Mouse (Mus musculus): ENCODE data around the gene Bbx. TPM values are rescaled to one million over a fixed set of nuclear protein-coding genes. Genes with fewer than 3 reads are reported as not detected.

Gene Bbx
- polyA plus RNA-seq, 1 experiment from 2014 or later = 28.5 TPM

- WGBS = 60% methylated on average over 5 of the region's 5 CpGs
Observed at GRCm38 (mm10) chr16:50366556-50366955, 65.6 kb downstream of the Bbx start.

GRCm38 (mm10) chr16:50364189-50365059 is 67.8 kb downstream of the Bbx start:
- Histone ChIP-seq H3K9ac (ENCODE audit: low read depth, low read length) (peak overlapping the region; percentile 58), H3K27ac (replicated peaks; ENCODE audit: low read depth, low read length) (peak overlapping the region; percentile 50), H3K27me3 (replicated peaks; ENCODE audit: control insufficient read depth, insufficient read depth, low read length) (no peaks in the 10 kb centered on the region), H3K4me1 (ENCODE audit: control insufficient read depth, insufficient read depth, low read length) (no peaks in the 10 kb centered on the region), H3K4me3 (ENCODE audit: low read depth, low read length) (peak overlapping the region; percentile 36), H3K36me3 (ENCODE audit: control insufficient read depth, insufficient read depth, low read length) (no peaks in the 10 kb centered on the region), H3K4me2 (ENCODE audit: low read depth, low read length) (peak overlapping the region; percentile 46), H3K9me3 (ENCODE audit: control insufficient read depth, low read length) (no peaks in the 10 kb centered on the region)
- 12% methylated on average over 11 of the region's 11 CpGs for WGBS
- peak; percentile 80 for DNase-seq (ENCODE audit: low spot score)
- ATAC-seq (ENCODE audit: low read depth) = peak; percentile 96

More at GRCm38 (mm10) chr16:50366556-50366955, 65.6 kb downstream of the Bbx start:
- Histone ChIP-seq H3K4me1 (ENCODE audit: control insufficient read depth, insufficient read depth, low read length) (no peaks in the 10 kb centered on the region), H3K9me3 (ENCODE audit: control insufficient read depth, low read length) (no peaks in the 10 kb centered on the region), H3K27me3 (replicated peaks; ENCODE audit: control insufficient read depth, insufficient read depth, low read length) (no peaks in the 10 kb centered on the region), H3K4me2 (ENCODE audit: low read depth, low read length) (no peak overlapping the region), H3K9ac (ENCODE audit: low read depth, low read length) (no peak overlapping the region), H3K4me3 (ENCODE audit: low read depth, low read length) (no peak overlapping the region), H3K36me3 (ENCODE audit: control insufficient read depth, insufficient read depth, low read length) (no peaks in the 10 kb centered on the region), H3K27ac (replicated peaks; ENCODE audit: low read depth, low read length) (no peak overlapping the region)
- no peak for ATAC-seq (ENCODE audit: low read depth)
- no peak for DNase-seq (ENCODE audit: low spot score)

GRCm38 (mm10) chr16:50363443-50364188 is 68.6 kb downstream of the Bbx start:
- no peaks in the 10 kb centered on the region for H3K36me3 ChIP-seq (ENCODE audit: control insufficient read depth, insufficient read depth, low read length)
- H3K4me2 ChIP-seq (ENCODE audit: low read depth, low read length) = peak overlapping the region; percentile 46
- H3K27me3 ChIP-seq (replicated peaks; ENCODE audit: control insufficient read depth, insufficient read depth, low read length) = no peaks in the 10 kb centered on the region
- 53% methylated on average over 17 of the region's 17 CpGs for WGBS
- peak overlapping the region; percentile 50 for H3K27ac ChIP-seq (replicated peaks; ENCODE audit: low read depth, low read length)
- DNase-seq (ENCODE audit: low spot score) (no peak), ATAC-seq (ENCODE audit: low read depth) (0 out of 2 replicates have a peak, but pooled peaks have one; percentile 54)
- no peaks in the 10 kb centered on the region for H3K9me3 ChIP-seq (ENCODE audit: control insufficient read depth, low read length)
- peak overlapping the region; percentile 36 for H3K4me3 ChIP-seq (ENCODE audit: low read depth, low read length)
- H3K4me1 ChIP-seq (ENCODE audit: control insufficient read depth, insufficient read depth, low read length) = no peaks in the 10 kb centered on the region
- peak overlapping the region; percentile 58 for H3K9ac ChIP-seq (ENCODE audit: low read depth, low read length)

DNA sequence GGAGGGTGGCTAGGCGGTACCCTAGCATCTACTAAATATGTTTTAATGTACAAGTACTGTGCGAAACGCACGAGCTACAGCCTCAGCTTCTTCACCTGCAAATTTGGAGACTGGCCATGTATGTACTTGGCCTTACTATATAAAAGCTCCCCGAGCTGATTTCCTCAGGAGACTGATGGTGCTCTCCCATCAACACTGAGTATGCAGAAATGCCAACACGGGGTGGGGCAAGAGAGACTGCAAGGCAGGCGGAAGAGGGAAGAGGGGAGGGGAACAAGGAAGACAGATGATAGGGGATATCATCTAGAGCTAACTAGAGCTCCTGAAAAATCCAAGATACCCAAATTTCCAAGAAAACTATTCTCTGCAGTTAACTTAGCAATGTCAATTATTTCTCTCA is 71.6 kb downstream of the Bbx start:
- Histone ChIP-seq H3K9ac (ENCODE audit: low read depth, low read length) (no peak overlapping the region), H3K4me3 (ENCODE audit: low read depth, low read length) (no peak overlapping the region), H3K4me1 (ENCODE audit: control insufficient read depth, insufficient read depth, low read length) (no peaks in the 10 kb centered on the region), H3K27me3 (replicated peaks; ENCODE audit: control insufficient read depth, insufficient read depth, low read length) (no peaks in the 10 kb centered on the region), H3K27ac (replicated peaks; ENCODE audit: low read depth, low read length) (no peak overlapping the region), H3K36me3 (ENCODE audit: control insufficient read depth, insufficient read depth, low read length) (peaks cover 3% of the 10 kb centered on the region; the same call in 1 of the 2 replicates), H3K9me3 (ENCODE audit: control insufficient read depth, low read length) (no peaks in the 10 kb centered on the region), H3K4me2 (ENCODE audit: low read depth, low read length) (no peak overlapping the region)
- ATAC-seq (ENCODE audit: low read depth) (no peak), DNase-seq (ENCODE audit: low spot score) (no peak)
- 83% methylated on average over 7 of the region's 7 CpGs for WGBS

DNA sequence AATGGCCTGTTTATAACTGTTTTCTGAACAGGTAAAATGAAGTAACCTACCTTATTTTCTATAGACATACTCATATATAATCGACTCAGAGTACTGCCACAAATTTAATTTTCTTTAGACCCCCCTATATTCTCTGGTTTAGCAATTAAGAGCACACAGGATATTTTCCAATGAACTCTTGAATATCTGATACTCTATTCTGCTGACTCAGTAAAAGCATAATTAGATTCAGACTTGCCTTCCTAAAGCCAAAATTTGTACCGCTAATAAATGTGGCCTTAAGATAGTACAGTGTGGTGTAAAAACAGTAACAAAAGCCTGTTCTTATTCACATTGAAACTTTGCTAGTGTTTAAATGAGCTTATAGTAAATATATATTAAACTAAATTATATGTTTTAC is 102.5 kb downstream of the Bbx start:
- DNase-seq (ENCODE audit: low spot score) (no peak), ATAC-seq (ENCODE audit: low read depth) (no peak)
- Histone ChIP-seq H3K9ac (ENCODE audit: low read depth, low read length) (no peak overlapping the region), H3K27me3 (replicated peaks; ENCODE audit: control insufficient read depth, insufficient read depth, low read length) (no peaks in the 10 kb centered on the region), H3K4me1 (ENCODE audit: control insufficient read depth, insufficient read depth, low read length) (no peaks in the 10 kb centered on the region), H3K27ac (replicated peaks; ENCODE audit: low read depth, low read length) (no peak overlapping the region), H3K36me3 (ENCODE audit: control insufficient read depth, insufficient read depth, low read length) (no peaks in the 10 kb centered on the region), H3K9me3 (ENCODE audit: control insufficient read depth, low read length) (no peaks in the 10 kb centered on the region), H3K4me3 (ENCODE audit: low read depth, low read length) (no peak overlapping the region), H3K4me2 (ENCODE audit: low read depth, low read length) (no peak overlapping the region)
- WGBS = 69% methylated on average over 2 of the region's 2 CpGs

DNA sequence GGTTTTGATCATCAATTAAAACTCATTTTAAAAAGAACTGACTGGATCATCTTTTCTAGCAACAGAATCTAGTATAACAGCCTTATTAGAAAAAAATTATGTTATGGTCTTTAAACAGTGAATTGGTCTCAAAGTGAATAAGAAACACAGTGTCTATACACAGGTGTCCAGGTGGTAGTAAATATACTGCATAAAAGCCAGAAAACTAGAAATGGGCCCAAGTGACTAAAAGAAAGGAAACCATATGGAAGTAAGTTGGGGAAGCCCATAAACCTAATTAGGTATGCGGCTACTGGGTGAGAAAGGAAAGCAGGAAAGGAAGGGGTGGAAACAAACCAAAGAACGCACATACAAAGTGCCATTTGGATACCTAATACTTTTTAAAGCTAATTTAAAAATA is 107.4 kb downstream of the Bbx start:
- no peak for DNase-seq (ENCODE audit: low spot score)

DNA sequence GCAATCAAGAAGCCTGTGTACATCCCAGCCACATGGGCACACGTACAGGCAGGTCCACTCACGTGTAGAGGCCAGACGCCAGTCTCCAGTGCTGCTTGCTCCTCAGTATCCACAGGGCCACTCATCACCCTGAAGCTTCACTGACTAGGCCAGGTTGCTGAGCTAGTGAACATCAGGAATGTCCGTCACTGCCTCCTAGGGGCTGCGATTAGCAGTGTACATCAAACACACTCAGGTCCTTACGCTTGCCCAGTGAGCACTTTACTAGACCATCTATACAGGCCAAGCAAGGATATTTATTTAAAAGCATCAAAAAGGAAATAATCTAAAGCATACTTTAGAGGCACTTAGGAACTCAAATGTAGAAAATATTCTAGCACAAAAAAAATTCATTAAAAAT is 107.9 kb downstream of the Bbx start:
- Histone ChIP-seq H3K4me2 (ENCODE audit: low read depth, low read length) (no peak overlapping the region), H3K4me3 (ENCODE audit: low read depth, low read length) (no peak overlapping the region), H3K9ac (ENCODE audit: low read depth, low read length) (no peak overlapping the region), H3K27ac (replicated peaks; ENCODE audit: low read depth, low read length) (no peak overlapping the region), H3K36me3 (ENCODE audit: control insufficient read depth, insufficient read depth, low read length) (no peaks in the 10 kb centered on the region), H3K4me1 (ENCODE audit: control insufficient read depth, insufficient read depth, low read length) (no peaks in the 10 kb centered on the region), H3K27me3 (replicated peaks; ENCODE audit: control insufficient read depth, insufficient read depth, low read length) (no peaks in the 10 kb centered on the region), H3K9me3 (ENCODE audit: control insufficient read depth, low read length) (no peaks in the 10 kb centered on the region)
- WGBS = 84% methylated on average over 6 of the region's 6 CpGs
- ATAC-seq (ENCODE audit: low read depth) (no peak), DNase-seq (ENCODE audit: low spot score) (no peak)

More for the DNA sequence above, 107.4 kb downstream of the Bbx start:
- Histone ChIP-seq H3K4me1 (ENCODE audit: control insufficient read depth, insufficient read depth, low read length) (no peaks in the 10 kb centered on the region), H3K27ac (replicated peaks; ENCODE audit: low read depth, low read length) (no peak overlapping the region), H3K4me3 (ENCODE audit: low read depth, low read length) (no peak overlapping the region), H3K9me3 (ENCODE audit: control insufficient read depth, low read length) (no peaks in the 10 kb centered on the region), H3K27me3 (replicated peaks; ENCODE audit: control insufficient read depth, insufficient read depth, low read length) (no peaks in the 10 kb centered on the region), H3K9ac (ENCODE audit: low read depth, low read length) (no peak overlapping the region), H3K36me3 (ENCODE audit: control insufficient read depth, insufficient read depth, low read length) (no peaks in the 10 kb centered on the region), H3K4me2 (ENCODE audit: low read depth, low read length) (no peak overlapping the region)
- no peak for ATAC-seq (ENCODE audit: low read depth)
- 82% methylated on average over 2 of the region's 2 CpGs for WGBS

DNA sequence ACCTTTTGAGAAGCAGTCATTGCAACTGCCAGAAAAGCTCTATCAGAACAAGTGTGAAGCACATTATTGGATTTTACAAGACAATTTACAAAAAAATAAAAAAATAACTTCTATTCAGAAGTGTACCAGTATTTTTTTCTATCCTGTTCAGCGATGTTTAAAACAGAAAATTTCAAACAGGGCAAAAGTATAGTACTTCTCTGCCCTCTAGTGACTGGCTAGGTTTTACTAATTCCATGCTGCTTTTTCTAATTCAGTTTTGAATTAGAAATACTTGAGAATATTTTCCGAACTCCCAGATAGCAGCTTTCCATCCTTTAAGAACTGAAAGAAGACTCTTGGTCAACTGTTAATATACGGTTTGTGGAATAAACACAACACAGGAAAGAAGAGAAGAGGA is 110.8 kb downstream of the Bbx start:
- no peaks in the 10 kb centered on the region for H3K9me3 ChIP-seq (ENCODE audit: control insufficient read depth, low read length)
- no peak for ATAC-seq (ENCODE audit: low read depth)
- H3K4me1 ChIP-seq (ENCODE audit: control insufficient read depth, insufficient read depth, low read length) = no peaks in the 10 kb centered on the region
- H3K27me3 ChIP-seq (replicated peaks; ENCODE audit: control insufficient read depth, insufficient read depth, low read length) = no peaks in the 10 kb centered on the region
- no peak for DNase-seq (ENCODE audit: low spot score)
- H3K4me3 ChIP-seq (ENCODE audit: low read depth, low read length) = no peak overlapping the region
- H3K9ac ChIP-seq (ENCODE audit: low read depth, low read length) = no peak overlapping the region
- no peak overlapping the region for H3K4me2 ChIP-seq (ENCODE audit: low read depth, low read length)
- 76% methylated on average over 3 of the region's 3 CpGs for WGBS
- H3K36me3 ChIP-seq (ENCODE audit: control insufficient read depth, insufficient read depth, low read length) = no peaks in the 10 kb centered on the region
- no peak overlapping the region for H3K27ac ChIP-seq (replicated peaks; ENCODE audit: low read depth, low read length)
